13 mouse cellular contexts compared by ENCODE assay signal in genomic region chr4:41636882-41637635, GRCm38 (mm10). TPM values are rescaled to one million over a fixed set of nuclear protein-coding genes. Genes with fewer than 3 reads are reported as not detected.
DNase-seq lines count a peak whose midpoint lies in the region; ATAC-seq lines count a peak whose summit lies in the region.
"Had no signal": no experiment of that assay in that cellular context is flagged by ENCODE, and none has a peak within 500 bp of the region (broad histone marks: within the 10 kb centered on the region; RNA-seq: fewer than 3 reads in every experiment).

No protein-coding gene starts in this region.

- no peaks in the 10 kb centered on the region for H3K36me3 ChIP-seq in kidney, embryonic 16.5 days (ENCODE audit: insufficient read depth, low read length)
- no peaks in the 10 kb centered on the region for H3K36me3 ChIP-seq in limb, embryonic 13.5 days
- H3K36me3 ChIP-seq: heart, embryonic 13.5 days; liver, embryonic 15.5 days had no signal

- no peak overlapping the region for H3K4me2 ChIP-seq in kidney, embryonic 16.5 days (replicated peaks; ENCODE audit: low read depth, low read length)
- no peak overlapping the region for H3K4me2 ChIP-seq in limb, embryonic 13.5 days (replicated peaks)
- H3K4me2 ChIP-seq: heart, embryonic 13.5 days; liver, embryonic 15.5 days had no signal

- peak overlapping the region; percentile 47 for H3K27ac ChIP-seq in kidney, embryonic 16.5 days (ENCODE audit: low read length)
- peak overlapping the region; percentile 33; the same call in 1 of the 2 replicates for H3K27ac ChIP-seq in limb, embryonic 13.5 days
- H3K27ac ChIP-seq: heart, embryonic 13.5 days; liver, embryonic 15.5 days had no signal

- DNase-seq in kidney, postnatal 25 days: no peak
- DNase-seq in cerebellum, adult 11 months: peak; percentile 82
- peak; percentile 79 to 86 for DNase-seq in cerebellum, postnatal 25 days
- DNase-seq in adrenal gland, postnatal 4 days (ENCODE audit: low spot score in 2 of 2): no peak
- DNase-seq in adrenal gland, adult 18-20 months (ENCODE audit: low spot score in 2 of 2): no peak
- no peak for DNase-seq in left cerebral cortex, adult 9 months (ENCODE audit: low spot score in 2 of 2)
- DNase-seq: thymus, adult 2 months had no signal

- no peaks in the 10 kb centered on the region for H3K9me3 ChIP-seq in kidney, embryonic 16.5 days (ENCODE audit: low read length)
- H3K9me3 ChIP-seq in limb, embryonic 13.5 days: no peaks in the 10 kb centered on the region
- H3K9me3 ChIP-seq: heart, embryonic 13.5 days; liver, embryonic 15.5 days had no signal

- peaks cover 34% of the 10 kb centered on the region for H3K4me1 ChIP-seq in kidney, embryonic 16.5 days (ENCODE audit: insufficient read depth, low read length)
- H3K4me1 ChIP-seq in limb, embryonic 13.5 days: peaks cover 44% of the 10 kb centered on the region

- H3K4me3 ChIP-seq in kidney, embryonic 16.5 days (ENCODE audit: low read length): no peak overlapping the region
- H3K4me3 ChIP-seq in limb, embryonic 13.5 days: no peak overlapping the region
- H3K4me3 ChIP-seq: heart, embryonic 13.5 days; liver, embryonic 15.5 days had no signal

- no peak overlapping the region for H3K9ac ChIP-seq in kidney, embryonic 16.5 days (replicated peaks; ENCODE audit: low read length)
- H3K9ac ChIP-seq in limb, embryonic 13.5 days: no peak overlapping the region
- H3K9ac ChIP-seq: heart, embryonic 13.5 days; liver, embryonic 15.5 days had no signal

- no peak for ATAC-seq in kidney, embryonic 16.5 days (ENCODE audit: low FRiP score, low TSS enrichment)
- no peak for ATAC-seq in limb, embryonic 13.5 days (ENCODE audit: low FRiP score, low read depth)
- ATAC-seq: activated CD4-positive, CD25-positive, alpha-beta regulatory T cell, adult 4 months; forebrain, embryonic 16.5 days had no signal

- H3K27me3 ChIP-seq in kidney, embryonic 16.5 days (ENCODE audit: insufficient read depth, low read length): no peaks in the 10 kb centered on the region; the same call in 1 of the 2 replicates
- peaks cover 63% of the 10 kb centered on the region for H3K27me3 ChIP-seq in limb, embryonic 13.5 days

- WGBS in kidney, embryonic 16.5 days: 71% methylated on average over 10 of the region's 10 CpGs
- WGBS in limb, embryonic 13.5 days: 73% methylated on average over 10 of the region's 10 CpGs

RNA-seq across cellular contexts. Expression of gene Enho, which starts 3.1 kb away (rescaled TPM):
- 18.9 and 23.5 TPM in 2 replicates for polyA plus RNA-seq in kidney, embryonic 16.5 days (2015; fragmentation: Nextera tagmentation; extraction: Ambion mirVana)
- 12.7 and 13.6 TPM in 2 replicates for polyA plus RNA-seq in limb, embryonic 13.5 days (2015; fragmentation: Nextera tagmentation; extraction: Ambion mirVana)
- total RNA-seq in adrenal gland, postnatal 4 days (2021): 1 to 10 TPM; 8.9 to 9.1 TPM
- total RNA-seq in adrenal gland, adult 18-20 months (2021): 1 to 10 TPM; 2.3 to 4.1 TPM
- polyA plus RNA-seq: activated CD4-positive, CD25-positive, alpha-beta regulatory T cell, adult 4 months had no signal

RNA-seq across cellular contexts. Expression of gene Cntfr, which starts 59.8 kb away (rescaled TPM):
- polyA plus RNA-seq in kidney, embryonic 16.5 days (2015; fragmentation: Nextera tagmentation; extraction: Ambion mirVana): 18.8 and 22.8 TPM in 2 replicates
- polyA plus RNA-seq in limb, embryonic 13.5 days (2015; fragmentation: Nextera tagmentation; extraction: Ambion mirVana): 5.1 and 5.5 TPM in 2 replicates
- total RNA-seq in adrenal gland, postnatal 4 days (2021): 10 to 100 TPM; 46.1 to 52.3 TPM
- 10 to 100 TPM; 36.2 to 36.6 TPM for total RNA-seq in adrenal gland, adult 18-20 months (2021)
- polyA plus RNA-seq: activated CD4-positive, CD25-positive, alpha-beta regulatory T cell, adult 4 months had no signal

Comparison
In these comparisons a context has a peak if more than half of its experiments do, and no peak if none do; other contexts are left out.
1. DNase-seq: peak in cerebellum, adult 11 months (single experiment) and cerebellum, postnatal 25 days (2 of 2); none in kidney, postnatal 25 days (0 of 2), adrenal gland, postnatal 4 days (0 of 2), adrenal gland, adult 18-20 months (0 of 2) and left cerebral cortex, adult 9 months (0 of 2).